Mouse (Mus musculus) Patski (cell line): ENCODE measurements around the gene Gm11564. TPM values are rescaled to one million over a fixed set of nuclear protein-coding genes. Genes with fewer than 3 reads are reported as not detected.
"Not testable (repeated sequence)": the region's sequence is repeated elsewhere in the genome, so short reads cannot be mapped to it uniquely, and the experiment has no call there.

Source experiments
- ATAC-seq: fragments of 100-300 bp; one replicate; pipeline ENCODE4 v1.8.0; 2021
- CTCF ChIA-PET: fragments of 350-600 bp; sonication (Branson Sonifier 250); formaldehyde crosslinking; loops from one replicate; lab custom pipeline; 2022; ENCODE audit warnings: inconsistent platforms; lab: Charles Lee
- POLR2A ChIA-PET: fragments of 350-600 bp; sonication (Branson Sonifier 250); formaldehyde crosslinking; loops from one replicate; lab custom pipeline; 2022; ENCODE audit warnings: antibody characterized with exemption, inconsistent platforms; lab: Charles Lee
- DNase-seq: peaks from one replicate; pipeline ENCODE4 v3.0.0-alpha.2; 2011; ENCODE audit warnings: low read depth, low spot score
- H3K27me3 ChIP-seq: fragments of 371-371 bp; one replicate; pipeline ENCODE4 v1.5.1; 2021
- CTCF ChIP-seq: fragments of 100-300 bp; IDR thresholded peaks from one replicate; pipeline ENCODE4 v1.5.1; 2021
- in situ Hi-C: fragments of 300-500 bp; cut with MboI; formaldehyde crosslinking; loops from 3 replicates; pipeline ENCODE4 v1.11.1; 2018; ENCODE audit warnings: low pct_unique_long_range_greater_than_20kb, mixed read lengths
- polyA plus RNA-seq: library from polyadenylated mRNA; unstranded; gene quantifications from one replicate; pipeline ENCODE4 v1.2.3, GENCODE M21; 2021

The Gm11564 gene
- not detected for polyA plus RNA-seq

DNA sequence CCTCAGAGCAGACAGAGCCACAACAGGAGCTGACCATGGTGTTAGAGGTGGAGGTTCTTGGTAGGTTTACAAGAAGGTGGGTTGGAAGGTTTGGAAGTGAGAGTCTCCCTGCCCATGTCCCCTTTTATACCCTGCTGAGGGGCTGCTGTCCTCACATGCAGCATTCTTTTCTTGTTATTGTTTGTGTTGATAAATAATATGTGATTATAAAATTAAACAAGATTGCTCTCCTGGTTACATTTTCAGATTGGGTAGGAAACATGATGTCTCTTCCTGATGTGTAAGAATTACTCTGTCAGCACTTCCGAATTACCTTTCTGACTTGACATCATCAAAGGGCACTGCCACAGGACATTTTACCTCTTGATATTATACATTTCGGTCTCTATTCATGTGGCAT lies at the start of gene Gm11564:
Gene Gm11564 (minus strand): TSS at position 101 of the 400 bp plus-strand sequence.
- H3K27me3 ChIP-seq, CTCF ChIA-PET, DNase-seq, POLR2A ChIA-PET, in situ Hi-C loops, ATAC-seq: not testable (repeated sequence)

DNA sequence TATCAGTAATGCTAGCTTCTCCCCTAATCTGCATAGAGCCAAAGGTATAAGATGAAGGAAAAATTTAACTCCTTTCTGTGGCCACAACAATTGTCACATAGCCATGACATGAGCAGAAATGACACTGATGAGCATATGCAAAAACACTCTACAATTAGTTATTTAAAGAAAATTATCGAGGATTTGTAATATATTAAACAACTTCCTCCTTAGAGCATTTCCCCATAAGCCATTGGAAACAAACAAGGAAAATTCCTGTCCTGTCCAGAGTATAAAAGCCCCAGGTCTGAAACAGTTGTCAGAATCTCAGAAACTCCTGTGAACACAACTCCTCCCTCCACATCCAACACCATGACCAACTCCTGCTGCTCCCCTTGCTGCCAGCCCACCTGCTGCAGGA lies 48.7 kb upstream of the Gm11564 start, which contains the start of gene Gm11559:
Gene Gm11559 (plus strand): TSS at position 301 of the 400 bp plus-strand sequence.
- POLR2A ChIA-PET, ATAC-seq, H3K27me3 ChIP-seq, CTCF ChIA-PET, in situ Hi-C loops, DNase-seq: not testable (repeated sequence)

DNA sequence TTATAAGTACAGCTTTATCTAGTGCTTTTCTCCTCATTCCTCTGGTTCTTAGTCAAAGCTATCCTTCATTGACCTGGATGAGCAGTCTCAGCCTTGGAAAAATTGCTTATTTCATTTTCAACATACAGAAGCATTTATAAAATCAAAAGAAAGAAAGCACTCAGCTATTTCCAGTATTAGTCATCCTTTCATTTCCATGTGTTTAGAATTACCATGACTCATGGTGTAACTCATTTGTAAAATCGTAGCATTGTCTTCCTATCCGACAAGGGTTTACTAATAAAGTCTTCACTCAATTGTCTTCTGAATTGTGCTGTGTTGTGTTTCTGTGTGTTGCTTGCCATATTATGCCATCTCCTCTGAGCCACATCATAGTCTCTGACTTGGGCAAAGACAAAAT lies 43.3 kb upstream of the Gm11564 start:
- in situ Hi-C loops, result no loop called here
- DNase-seq (peak; percentile 13), ATAC-seq (no peak)
- POLR2A ChIA-PET, result interaction anchor here (1.1 kb wide), 1 partner anchor 10 kb away, joined by 3 read pairs; no protein-coding TSS in a partner anchor
- no peaks in the 10 kb centered on the region for H3K27me3 ChIP-seq
- CTCF ChIA-PET, result interaction anchor here (1.4 kb wide), 1 partner anchor 439 kb away, joined by 4 read pairs; no protein-coding TSS in a partner anchor
- TF ChIP-seq CTCF, result no peak

DNA sequence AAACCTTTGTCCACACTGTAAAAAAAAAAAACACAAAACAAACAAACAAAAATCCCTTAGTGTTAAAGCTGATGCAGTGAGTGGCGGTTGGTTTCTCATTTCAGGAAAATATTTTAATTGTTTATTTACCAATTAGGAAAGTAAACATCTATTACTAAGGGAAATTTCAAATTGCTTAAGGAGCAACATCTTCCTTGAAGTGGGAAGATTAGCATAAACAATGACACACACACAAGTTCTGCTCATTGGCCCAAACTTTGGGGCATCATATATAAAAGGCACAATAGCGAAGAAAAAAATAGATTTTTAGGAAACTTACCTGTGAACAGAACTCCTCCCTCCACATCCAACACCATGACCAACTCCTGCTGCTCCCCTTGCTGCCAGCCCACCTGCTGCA lies 42.2 kb upstream of the Gm11564 start, which contains the start of gene Gm11568:
Gene Gm11568 (plus strand): TSS at position 301 of the 400 bp plus-strand sequence.
- DNase-seq, result no peak
- ChIA-PET CTCF (no interaction called here), POLR2A (no interaction called here)
- H3K27me3 ChIP-seq, result no peaks in the 10 kb centered on the region
- no peak for ATAC-seq
- in situ Hi-C loops, result no loop called here
- TF ChIP-seq CTCF, result no peak

DNA sequence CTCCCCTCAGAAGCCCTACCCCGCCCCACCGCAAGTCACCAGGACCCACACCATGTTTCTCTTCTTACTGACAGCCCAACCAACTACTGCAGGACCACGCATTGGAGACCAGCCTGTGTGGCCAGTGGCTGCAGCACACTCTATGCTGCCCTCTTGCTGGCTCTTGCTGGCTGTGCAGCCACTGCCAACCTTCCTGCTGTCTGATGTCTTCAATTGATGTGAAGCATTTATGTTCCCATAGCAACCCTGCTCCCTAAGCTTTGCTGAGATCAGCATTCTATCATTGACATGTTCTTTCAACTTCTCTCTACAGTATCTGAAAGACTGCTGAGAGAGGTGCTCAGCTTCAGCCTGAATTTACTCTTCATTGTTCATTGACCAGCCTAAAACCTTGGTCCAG lies 38.7 kb upstream of the Gm11564 start:
- no peaks in the 10 kb centered on the region for H3K27me3 ChIP-seq
- peak; percentile 64 for TF ChIP-seq CTCF
- DNase-seq (no peak), ATAC-seq (no peak)
- POLR2A ChIA-PET, result no interaction called here
- in situ Hi-C loops, result no loop called here
- CTCF ChIA-PET, result no interaction called here

DNA sequence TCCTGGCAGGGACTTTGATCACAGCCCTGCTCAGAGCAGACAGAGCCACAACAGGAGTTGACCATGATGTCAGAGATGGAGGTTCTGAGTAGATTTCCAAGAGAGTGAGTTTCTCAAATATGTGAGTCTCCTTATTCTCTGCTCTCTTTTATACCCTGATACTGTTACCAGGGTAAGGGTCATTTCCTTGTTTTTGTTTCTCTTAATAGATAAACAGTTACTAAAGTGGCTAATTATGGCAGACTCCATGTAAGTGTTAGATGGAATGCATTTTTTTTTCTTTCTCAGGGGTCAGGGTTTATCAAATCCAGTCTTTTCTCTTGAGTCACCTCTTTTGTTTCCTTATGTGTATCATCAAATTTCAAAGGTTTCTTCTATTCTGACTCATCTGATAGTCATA lies 36.0 kb upstream of the Gm11564 start, which contains the start of gene Krtap4-16:
Gene Krtap4-16 (minus strand): TSS at position 101 of the 400 bp plus-strand sequence.
- in situ Hi-C loops, result no loop called here
- POLR2A ChIA-PET, result no interaction called here
- no peak for TF ChIP-seq CTCF

DNA sequence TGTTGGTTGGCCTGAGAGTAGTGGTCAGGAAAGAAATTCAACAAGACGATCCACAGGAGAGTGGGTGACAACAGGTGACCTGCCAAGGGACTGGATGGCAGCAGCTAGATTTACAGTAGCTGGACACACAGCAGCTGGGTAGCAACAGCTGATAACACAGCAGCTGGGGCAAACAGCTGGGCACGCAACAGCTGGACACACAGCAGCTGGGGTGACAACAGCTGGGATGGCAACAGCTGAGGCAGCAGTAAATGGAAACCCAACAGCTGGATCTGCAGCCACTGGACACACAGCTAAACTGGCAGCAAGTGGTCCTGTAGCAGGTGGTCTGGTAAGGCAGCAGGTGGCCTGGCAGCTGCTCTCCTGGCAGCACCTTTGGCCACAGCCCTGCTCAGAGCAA lies 31.3 kb upstream of the Gm11564 start:
- ChIA-PET CTCF (no interaction called here), POLR2A (no interaction called here)
- peaks cover 3% of the 10 kb centered on the region for H3K27me3 ChIP-seq
- in situ Hi-C loops, result no loop called here
- no peak for TF ChIP-seq CTCF
- ATAC-seq (no peak), DNase-seq (no peak)

More for the DNA sequence above, 36.0 kb upstream of the Gm11564 start, which contains the start of gene Krtap4-16:
- no peak for ATAC-seq
- CTCF ChIA-PET, result no interaction called here
- DNase-seq, result no peak
- H3K27me3 ChIP-seq, result no peaks in the 10 kb centered on the region

DNA sequence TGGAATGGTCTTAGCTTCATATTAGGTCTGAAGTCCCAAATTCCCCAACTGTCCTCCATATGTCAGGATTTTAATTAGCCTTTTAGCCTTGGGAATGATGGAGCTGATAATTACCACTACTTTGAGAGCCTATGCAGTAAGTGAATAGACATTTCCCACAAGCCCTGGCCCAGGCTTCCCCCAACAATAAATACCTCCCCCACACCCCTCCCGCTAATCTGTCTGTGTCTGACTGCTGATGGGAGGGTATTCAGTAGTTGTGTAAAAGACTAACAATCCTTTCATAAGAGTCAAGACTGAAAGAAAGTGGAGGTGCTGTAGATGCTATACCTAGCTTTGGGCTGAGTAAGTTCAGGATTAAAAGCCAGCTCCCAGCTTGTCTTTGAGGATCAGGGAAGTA lies 26.7 kb upstream of the Gm11564 start:
- no peak for ATAC-seq
- DNase-seq, result no peak
- peaks cover 3% of the 10 kb centered on the region for H3K27me3 ChIP-seq
- TF ChIP-seq CTCF, result no peak
- ChIA-PET CTCF (no interaction called here), POLR2A (no interaction called here)
- in situ Hi-C loops, result no loop called here

DNA sequence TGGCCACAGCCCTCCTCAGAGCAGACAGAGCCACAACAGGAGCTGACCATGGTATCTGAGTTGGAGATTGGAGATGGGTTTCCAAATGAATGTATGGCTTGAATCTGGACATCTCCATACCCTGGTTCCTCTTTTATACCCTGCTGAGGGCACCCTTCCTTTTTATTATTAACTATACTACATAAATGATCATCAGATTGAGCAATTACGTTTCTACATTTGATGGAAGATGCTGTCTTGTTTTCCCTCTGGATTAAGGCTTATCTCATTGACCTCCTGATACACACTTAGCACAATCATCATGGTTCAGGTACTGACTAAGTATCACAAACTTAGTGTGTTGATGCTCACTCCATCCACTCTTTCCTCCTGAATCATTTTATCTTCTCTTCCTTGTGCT lies 22.5 kb upstream of the Gm11564 start, which contains the start of gene 2300003K06Rik:
Gene 2300003K06Rik (minus strand): TSS at position 101 of the 400 bp plus-strand sequence.
- DNase-seq (no peak), ATAC-seq (no peak)
- no peaks in the 10 kb centered on the region for H3K27me3 ChIP-seq
- CTCF ChIA-PET, result no interaction called here
- in situ Hi-C loops, result loop anchor here (10.0 kb wide), 1 partner anchor 63 kb away; the partner anchor contains the start of gene Gm11595
- POLR2A ChIA-PET, result no interaction called here
- TF ChIP-seq CTCF, result no peak

DNA sequence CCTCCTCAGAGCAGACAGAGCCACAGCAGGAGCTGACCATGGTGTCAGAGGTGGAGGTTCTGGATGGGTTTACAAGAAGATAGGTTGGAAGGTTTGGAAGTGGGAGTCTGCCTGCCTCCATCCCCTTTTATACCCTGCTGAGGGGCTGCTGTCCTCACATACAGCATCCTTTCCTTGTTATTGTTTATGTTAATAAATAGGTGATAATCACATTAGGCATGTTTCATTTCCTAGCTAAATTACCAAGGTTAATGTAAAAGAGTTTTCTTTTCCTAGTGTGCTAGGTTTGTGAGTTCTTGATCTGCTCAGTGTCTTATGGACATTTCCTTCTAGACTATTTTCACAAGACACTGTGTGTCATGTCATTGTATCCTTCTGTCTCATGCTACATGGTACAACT lies 5.7 kb downstream of the Gm11564 start, which contains the start of gene Krtap4-13:
Gene Krtap4-13 (minus strand): TSS at position 101 of the 400 bp plus-strand sequence.
- CTCF ChIA-PET, DNase-seq, H3K27me3 ChIP-seq, POLR2A ChIA-PET, in situ Hi-C loops, ATAC-seq: not testable (repeated sequence)

DNA sequence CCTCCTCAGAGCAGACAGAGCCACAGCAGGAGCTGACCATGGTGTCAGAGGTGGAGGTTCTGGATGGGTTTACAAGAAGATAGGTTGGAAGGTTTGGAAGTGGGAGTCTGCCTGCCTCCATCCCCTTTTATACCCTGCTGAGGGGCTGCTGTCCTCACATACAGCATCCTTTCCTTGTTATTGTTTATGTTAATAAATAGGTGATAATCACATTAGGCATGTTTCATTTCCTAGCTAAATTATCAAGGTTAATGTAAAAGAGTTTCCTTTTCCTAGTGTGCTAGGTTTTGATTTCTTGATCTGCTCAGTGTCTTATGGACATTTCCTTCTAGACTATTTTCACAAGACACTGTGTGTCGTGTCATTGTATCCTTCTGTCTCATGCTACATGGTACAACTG lies 11.1 kb downstream of the Gm11564 start, which contains the start of gene Gm11554:
Gene Gm11554 (minus strand): TSS at position 101 of the 400 bp plus-strand sequence.
- POLR2A ChIA-PET, DNase-seq: not testable (repeated sequence)

DNA sequence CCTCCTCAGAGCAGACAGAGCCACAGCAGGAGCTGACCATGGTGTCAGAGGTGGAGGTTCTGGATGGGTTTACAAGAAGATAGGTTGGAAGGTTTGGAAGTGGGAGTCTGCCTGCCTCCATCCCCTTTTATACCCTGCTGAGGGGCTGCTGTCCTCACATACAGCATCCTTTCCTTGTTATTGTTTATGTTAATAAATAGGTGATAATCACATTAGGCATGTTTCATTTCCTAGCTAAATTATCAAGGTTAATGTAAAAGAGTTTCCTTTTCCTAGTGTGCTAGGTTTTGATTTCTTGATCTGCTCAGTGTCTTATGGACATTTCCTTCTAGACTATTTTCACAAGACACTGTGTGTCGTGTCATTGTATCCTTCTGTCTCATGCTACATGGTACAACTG lies 16.6 kb downstream of the Gm11564 start, which contains the start of gene Gm11569:
Gene Gm11569 (minus strand): TSS at position 101 of the 400 bp plus-strand sequence.
- H3K27me3 ChIP-seq, POLR2A ChIA-PET, CTCF ChIA-PET, in situ Hi-C loops, ATAC-seq, DNase-seq: not testable (repeated sequence)

More for the DNA sequence above, 11.1 kb downstream of the Gm11564 start, which contains the start of gene Gm11554:
- CTCF ChIA-PET, H3K27me3 ChIP-seq, in situ Hi-C loops, ATAC-seq: not testable (repeated sequence)
